Mouse (Mus musculus): ENCODE measurements around the gene Ccdc187. TPM values are rescaled to one million over a fixed set of nuclear protein-coding genes. Genes with fewer than 3 reads are reported as not detected.

Ccdc187 gene
- polyA plus RNA-seq, 1 experiment from 2014 or later = 0.21 TPM

DNA sequence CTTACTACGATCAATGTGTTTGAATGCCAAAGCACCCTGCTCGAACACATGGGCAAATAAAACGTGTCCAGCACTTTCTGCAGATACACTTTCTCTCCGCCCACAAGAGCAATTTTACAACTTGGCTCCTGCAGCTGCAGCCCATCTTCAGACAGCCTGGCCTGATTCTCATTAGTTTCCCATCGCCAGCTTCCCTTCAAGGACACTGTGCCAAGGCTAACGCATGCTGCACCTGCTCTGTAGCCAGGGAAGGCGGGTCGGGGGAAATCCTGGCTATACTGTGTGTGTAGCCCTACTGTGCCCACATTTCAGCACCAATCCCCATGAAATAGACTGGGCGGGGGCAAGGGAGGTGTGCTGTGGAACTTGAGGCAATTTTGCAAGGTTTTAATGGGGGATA, 54.0 kb downstream of the Ccdc187 start:
- no peak overlapping the region for H3K27ac ChIP-seq (ENCODE audit: low read length)
- no peak for ATAC-seq
- H3K36me3 ChIP-seq (ENCODE audit: control insufficient read depth, insufficient read depth, low read length) = no peaks in the 10 kb centered on the region
- H3K4me1 ChIP-seq (ENCODE audit: control insufficient read depth, insufficient read depth, low read length) = peaks cover 9% of the 10 kb centered on the region
- no peaks in the 10 kb centered on the region for H3K9me3 ChIP-seq (replicated peaks; ENCODE audit: control insufficient read depth, low read length, poor library complexity, severe bottlenecking)
- H3K4me2 ChIP-seq (ENCODE audit: low read length) = no peak overlapping the region
- no peaks in the 10 kb centered on the region for H3K27me3 ChIP-seq (ENCODE audit: control insufficient read depth, insufficient read depth, low read depth, low read length)
- WGBS = 64% methylated on average over 9 of the region's 9 CpGs
- no peak overlapping the region for H3K9ac ChIP-seq (ENCODE audit: low read depth, low read length)
- no peak overlapping the region for H3K4me3 ChIP-seq (ENCODE audit: low read depth, low read length)

DNA sequence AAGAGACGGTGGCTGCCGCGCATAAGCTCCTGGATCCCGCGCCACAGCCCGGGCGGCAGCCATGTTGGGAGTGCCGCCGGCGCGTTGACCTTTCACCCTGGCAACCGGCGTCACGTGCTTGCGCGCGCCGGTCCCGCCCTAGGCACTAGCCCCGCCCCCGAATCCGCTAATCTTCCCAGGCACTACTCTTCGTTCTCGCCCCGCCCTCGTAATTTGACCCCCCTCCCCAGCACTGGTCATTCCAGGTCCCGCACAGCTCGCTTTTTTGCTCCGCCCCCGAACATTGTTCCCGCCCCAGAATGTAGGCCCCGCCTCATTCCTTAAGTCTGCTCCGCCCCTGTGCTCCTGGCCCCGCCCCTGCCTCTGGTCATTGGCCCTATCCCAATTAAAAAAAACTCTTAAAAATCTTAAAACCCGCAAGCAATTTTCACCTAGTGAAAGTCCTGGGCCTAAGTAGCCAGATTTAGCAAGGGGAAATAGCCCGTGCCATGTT, 57.0 kb downstream of the Ccdc187 start, which contains the start of gene Qsox2:
Qsox2 (minus strand) TSS at position 236 of the 493 bp plus-strand sequence.
- Histone ChIP-seq H3K9ac (ENCODE audit: low read depth, low read length) (peak within 1 kb of the TSS; percentile 97), H3K4me1 (ENCODE audit: control insufficient read depth, insufficient read depth, low read length) (peaks cover 9% of the 10 kb centered on the region), H3K27ac (ENCODE audit: low read length) (peak within 1 kb of the TSS; percentile 87), H3K4me3 (ENCODE audit: low read depth, low read length) (peak within 1 kb of the TSS; percentile 92), H3K36me3 (ENCODE audit: control insufficient read depth, insufficient read depth, low read length) (no peaks in the 10 kb centered on the region), H3K27me3 (ENCODE audit: control insufficient read depth, insufficient read depth, low read depth, low read length) (no peaks in the 10 kb centered on the region), H3K9me3 (replicated peaks; ENCODE audit: control insufficient read depth, low read length, poor library complexity, severe bottlenecking) (no peaks in the 10 kb centered on the region), H3K4me2 (ENCODE audit: low read length) (peak within 1 kb of the TSS; percentile 95)
- WGBS = 1% methylated on average over 34 of the region's 36 CpGs
- peak; percentile 80 for ATAC-seq

DNA sequence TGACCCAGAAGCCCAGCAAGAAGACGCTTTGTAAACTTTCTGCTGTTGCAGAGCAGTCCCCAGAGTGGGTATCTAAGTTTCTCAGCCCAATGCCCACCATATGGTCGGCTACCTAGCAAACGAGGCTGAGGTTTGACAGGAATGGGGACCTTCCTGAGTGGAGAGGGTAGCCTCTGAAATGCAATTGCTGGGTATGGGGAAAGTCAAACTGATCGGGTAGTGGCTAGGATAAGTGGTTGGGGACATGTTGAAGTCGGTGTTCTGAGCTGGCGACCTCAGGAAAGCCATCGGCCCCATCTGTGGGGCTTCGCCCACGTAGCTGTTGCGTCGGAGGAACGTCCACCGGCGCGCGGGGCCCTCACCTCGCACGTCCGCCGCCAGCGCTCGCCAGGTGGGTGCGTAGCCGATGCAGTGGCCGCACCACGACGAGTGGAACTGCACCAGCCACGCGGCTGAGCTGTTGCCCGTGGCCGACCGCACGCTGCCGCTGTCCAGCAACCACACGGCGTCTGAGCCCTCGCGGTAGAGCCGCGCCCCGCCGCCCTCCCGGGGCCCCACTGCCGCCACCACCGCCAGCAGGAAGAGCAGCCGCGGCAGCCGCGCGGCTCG, 57.6 kb downstream of the Ccdc187 start:
- Histone ChIP-seq H3K27ac (ENCODE audit: low read length) (peak overlapping the region; percentile 87), H3K27me3 (ENCODE audit: control insufficient read depth, insufficient read depth, low read depth, low read length) (no peaks in the 10 kb centered on the region), H3K4me1 (ENCODE audit: control insufficient read depth, insufficient read depth, low read length) (peaks cover 9% of the 10 kb centered on the region), H3K4me2 (ENCODE audit: low read length) (peak overlapping the region; percentile 95), H3K4me3 (ENCODE audit: low read depth, low read length) (peak overlapping the region; percentile 92), H3K9ac (ENCODE audit: low read depth, low read length) (peak overlapping the region; percentile 97), H3K36me3 (ENCODE audit: control insufficient read depth, insufficient read depth, low read length) (no peaks in the 10 kb centered on the region), H3K9me3 (replicated peaks; ENCODE audit: control insufficient read depth, low read length, poor library complexity, severe bottlenecking) (no peaks in the 10 kb centered on the region)
- peak; percentile 83 for ATAC-seq
- under 1% methylated on average over 40 of the region's 51 CpGs for WGBS

DNA sequence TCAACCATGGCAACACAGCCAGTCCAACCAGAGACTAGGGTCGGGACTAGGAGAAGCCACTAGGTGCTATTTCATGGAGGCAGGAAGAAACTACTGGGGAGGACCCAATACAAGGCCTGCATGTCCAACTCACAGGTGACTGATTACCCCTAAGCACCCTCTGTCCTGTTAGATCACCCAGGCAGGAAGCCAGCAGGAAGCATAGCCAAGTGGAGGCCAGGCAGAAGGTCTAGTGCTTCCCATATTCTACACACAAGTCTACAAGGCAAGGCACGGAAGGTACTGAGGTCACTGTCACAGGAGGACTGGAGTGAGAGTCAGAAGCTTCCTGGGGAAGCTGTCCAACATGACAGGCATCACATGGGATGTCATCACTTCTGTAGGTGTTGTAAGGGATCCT, 59.6 kb downstream of the Ccdc187 start:
- 85% methylated on average over 2 of the region's 2 CpGs for WGBS
- Histone ChIP-seq H3K36me3 (ENCODE audit: control insufficient read depth, insufficient read depth, low read length) (no peaks in the 10 kb centered on the region), H3K27me3 (ENCODE audit: control insufficient read depth, insufficient read depth, low read depth, low read length) (no peaks in the 10 kb centered on the region), H3K27ac (ENCODE audit: low read length) (no peak overlapping the region), H3K4me2 (ENCODE audit: low read length) (no peak overlapping the region), H3K9ac (ENCODE audit: low read depth, low read length) (no peak overlapping the region), H3K9me3 (replicated peaks; ENCODE audit: control insufficient read depth, low read length, poor library complexity, severe bottlenecking) (no peaks in the 10 kb centered on the region), H3K4me1 (ENCODE audit: control insufficient read depth, insufficient read depth, low read length) (peaks cover 9% of the 10 kb centered on the region), H3K4me3 (ENCODE audit: low read depth, low read length) (no peak overlapping the region)
- no peak for ATAC-seq

DNA sequence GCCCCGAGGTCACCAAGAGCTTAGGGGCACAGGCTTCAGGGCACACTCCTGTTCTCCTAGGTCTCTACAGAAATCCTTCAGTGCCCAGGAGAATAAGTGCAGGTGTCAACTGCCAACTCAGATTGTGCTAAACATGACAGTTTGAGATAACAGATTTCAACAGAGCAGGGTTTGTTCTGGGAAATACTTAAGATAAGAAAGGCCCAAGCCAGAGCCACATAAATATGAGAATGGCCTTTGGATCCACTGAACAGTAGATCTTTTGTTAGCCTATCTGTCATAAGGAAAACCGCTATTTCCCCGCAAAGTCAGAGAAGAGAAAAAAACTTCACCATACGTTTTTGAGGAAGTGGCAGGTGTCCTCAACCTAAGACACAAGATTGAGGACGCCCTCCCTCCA, 60.1 kb downstream of the Ccdc187 start:
- H3K4me1 ChIP-seq (ENCODE audit: control insufficient read depth, insufficient read depth, low read length) = peaks cover 9% of the 10 kb centered on the region
- H3K9me3 ChIP-seq (replicated peaks; ENCODE audit: control insufficient read depth, low read length, poor library complexity, severe bottlenecking) = no peaks in the 10 kb centered on the region
- ATAC-seq = no peak
- H3K9ac ChIP-seq (ENCODE audit: low read depth, low read length) = no peak overlapping the region
- H3K27me3 ChIP-seq (ENCODE audit: control insufficient read depth, insufficient read depth, low read depth, low read length) = no peaks in the 10 kb centered on the region
- 81% methylated on average over 5 of the region's 5 CpGs for WGBS
- H3K4me2 ChIP-seq (ENCODE audit: low read length) = no peak overlapping the region
- no peak overlapping the region for H3K4me3 ChIP-seq (ENCODE audit: low read depth, low read length)
- no peaks in the 10 kb centered on the region for H3K36me3 ChIP-seq (ENCODE audit: control insufficient read depth, insufficient read depth, low read length)
- no peak overlapping the region for H3K27ac ChIP-seq (ENCODE audit: low read length)

DNA sequence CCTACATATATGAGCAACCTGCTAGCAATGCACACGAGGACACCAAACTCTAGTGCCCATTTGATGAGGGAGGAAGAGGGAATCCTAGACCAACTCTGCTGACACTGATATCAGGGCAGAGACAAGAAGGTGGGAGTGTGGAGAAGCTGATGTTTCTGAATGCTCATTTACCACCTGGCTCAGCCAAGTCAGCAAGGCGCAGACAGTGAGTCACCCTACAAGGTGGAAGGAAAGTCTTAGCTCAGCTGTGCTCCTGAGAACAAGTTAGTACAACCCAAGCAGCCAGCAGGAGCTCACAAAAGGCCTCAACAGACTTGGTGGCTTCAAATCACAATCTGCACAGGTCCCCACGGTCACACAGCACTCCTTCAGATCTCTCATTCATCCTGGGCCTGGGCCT, 63.0 kb downstream of the Ccdc187 start:
- no peak for ATAC-seq
- Histone ChIP-seq H3K4me3 (ENCODE audit: low read depth, low read length) (no peak overlapping the region), H3K27me3 (ENCODE audit: control insufficient read depth, insufficient read depth, low read depth, low read length) (no peaks in the 10 kb centered on the region), H3K36me3 (ENCODE audit: control insufficient read depth, insufficient read depth, low read length) (peaks cover 4% of the 10 kb centered on the region; the same call in 1 of the 2 replicates), H3K9me3 (replicated peaks; ENCODE audit: control insufficient read depth, low read length, poor library complexity, severe bottlenecking) (no peaks in the 10 kb centered on the region), H3K4me2 (ENCODE audit: low read length) (no peak overlapping the region), H3K4me1 (ENCODE audit: control insufficient read depth, insufficient read depth, low read length) (peaks cover 6% of the 10 kb centered on the region), H3K27ac (ENCODE audit: low read length) (no peak overlapping the region), H3K9ac (ENCODE audit: low read depth, low read length) (no peak overlapping the region)
- WGBS = 84% methylated on average over 3 of the region's 3 CpGs

DNA sequence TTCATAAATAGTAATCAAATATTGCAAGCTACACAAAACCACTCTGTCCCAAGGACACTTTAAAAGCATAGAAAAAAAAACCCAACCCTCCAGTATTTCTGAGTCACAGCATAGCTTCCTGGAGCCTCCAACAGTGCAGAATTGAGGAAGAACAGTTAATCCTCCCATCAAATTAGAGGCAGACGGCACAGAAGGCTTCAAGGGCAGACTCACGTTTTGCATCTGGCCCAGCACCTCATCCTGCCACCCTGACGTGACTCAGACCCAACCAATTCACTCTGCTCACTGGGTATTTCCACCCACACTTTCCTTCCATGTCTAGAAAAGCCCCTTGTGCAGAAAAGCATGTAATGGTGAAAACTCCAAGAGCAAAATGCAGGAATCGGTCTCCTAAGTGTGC, 64.1 kb downstream of the Ccdc187 start:
- Histone ChIP-seq H3K36me3 (ENCODE audit: control insufficient read depth, insufficient read depth, low read length) (peaks cover 4% of the 10 kb centered on the region; the same call in 1 of the 2 replicates), H3K27ac (ENCODE audit: low read length) (no peak overlapping the region), H3K9ac (ENCODE audit: low read depth, low read length) (no peak overlapping the region), H3K4me2 (ENCODE audit: low read length) (no peak overlapping the region), H3K27me3 (ENCODE audit: control insufficient read depth, insufficient read depth, low read depth, low read length) (no peaks in the 10 kb centered on the region), H3K9me3 (replicated peaks; ENCODE audit: control insufficient read depth, low read length, poor library complexity, severe bottlenecking) (no peaks in the 10 kb centered on the region), H3K4me3 (ENCODE audit: low read depth, low read length) (no peak overlapping the region), H3K4me1 (ENCODE audit: control insufficient read depth, insufficient read depth, low read length) (no peaks in the 10 kb centered on the region; the same call in 1 of the 2 replicates)
- ATAC-seq = no peak
- 51% methylated on average over 4 of the region's 4 CpGs for WGBS

DNA sequence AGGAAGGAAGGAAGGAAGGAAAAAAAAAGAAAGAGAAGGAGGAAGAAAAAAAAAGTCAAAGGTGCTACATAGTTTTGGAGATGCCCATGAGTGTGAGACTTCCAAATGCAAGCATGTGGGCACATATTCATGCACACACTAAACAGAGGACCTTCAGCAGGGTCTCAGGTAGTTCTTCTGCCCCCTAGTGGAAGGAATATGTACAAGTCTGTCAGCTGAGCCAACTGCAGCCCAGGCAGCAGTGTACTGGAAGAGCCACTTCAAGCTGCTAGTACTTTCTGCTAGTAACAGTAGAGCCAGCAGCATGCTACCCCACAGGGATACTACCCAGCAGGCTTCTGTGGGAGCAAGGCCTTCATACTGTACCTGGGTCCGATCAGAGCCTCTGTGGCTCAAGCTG, 66.6 kb downstream of the Ccdc187 start:
- WGBS = 50% methylated on average over 1 of the region's 1 CpGs
- Histone ChIP-seq H3K9ac (ENCODE audit: low read depth, low read length) (no peak overlapping the region), H3K4me3 (ENCODE audit: low read depth, low read length) (no peak overlapping the region), H3K4me2 (ENCODE audit: low read length) (no peak overlapping the region), H3K27me3 (ENCODE audit: control insufficient read depth, insufficient read depth, low read depth, low read length) (no peaks in the 10 kb centered on the region), H3K4me1 (ENCODE audit: control insufficient read depth, insufficient read depth, low read length) (no peaks in the 10 kb centered on the region), H3K36me3 (ENCODE audit: control insufficient read depth, insufficient read depth, low read length) (peaks cover 13% of the 10 kb centered on the region), H3K27ac (ENCODE audit: low read length) (no peak overlapping the region), H3K9me3 (replicated peaks; ENCODE audit: control insufficient read depth, low read length, poor library complexity, severe bottlenecking) (no peaks in the 10 kb centered on the region)
- ATAC-seq = peak; percentile 78

DNA sequence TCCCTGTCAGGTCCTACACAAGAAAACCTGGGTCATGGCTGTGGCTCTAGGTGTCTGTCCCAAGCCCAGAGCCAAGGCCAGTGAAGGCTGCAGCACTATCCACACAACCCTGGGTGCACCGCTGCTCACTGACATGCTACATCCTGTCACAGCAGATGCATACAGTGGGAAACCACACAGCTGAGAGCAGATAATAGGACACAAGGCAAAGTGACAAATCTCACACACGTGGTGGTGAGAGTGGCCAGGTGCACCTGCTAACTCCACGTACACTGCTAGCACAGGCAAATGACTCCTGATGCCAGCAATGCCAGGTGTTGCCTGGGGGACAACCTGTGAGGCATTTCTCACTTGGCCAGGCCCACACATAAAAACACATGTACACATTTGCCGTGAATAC, 69.1 kb downstream of the Ccdc187 start:
- no peak overlapping the region for H3K4me2 ChIP-seq (ENCODE audit: low read length)
- no peaks in the 10 kb centered on the region for H3K9me3 ChIP-seq (replicated peaks; ENCODE audit: control insufficient read depth, low read length, poor library complexity, severe bottlenecking)
- H3K9ac ChIP-seq (ENCODE audit: low read depth, low read length) = no peak overlapping the region
- no peak overlapping the region for H3K4me3 ChIP-seq (ENCODE audit: low read depth, low read length)
- no peaks in the 10 kb centered on the region for H3K27me3 ChIP-seq (ENCODE audit: control insufficient read depth, insufficient read depth, low read depth, low read length)
- 89% methylated on average over 4 of the region's 4 CpGs for WGBS
- H3K27ac ChIP-seq (ENCODE audit: low read length) = no peak overlapping the region
- peaks cover 27% of the 10 kb centered on the region for H3K36me3 ChIP-seq (ENCODE audit: control insufficient read depth, insufficient read depth, low read length)
- H3K4me1 ChIP-seq (ENCODE audit: control insufficient read depth, insufficient read depth, low read length) = no peaks in the 10 kb centered on the region
- no peak for ATAC-seq
